Mouse (Mus musculus) embryonic fibroblast, embryonic 13.5 days (primary cell): ENCODE data around the gene Insig1.

Experiments used
- CTCF ChIP-seq: IDR thresholded peaks from 2 replicates; pipeline ENCODE4 v1.5.1; 2011; ENCODE audit warnings: mild to moderate bottlenecking, control low read depth, low read length, moderate library complexity, borderline replicate concordance; ENCODE audit not compliant: insufficient read depth
- POLR2A ChIP-seq: IDR thresholded peaks from 2 replicates; pipeline ENCODE4 v1.6.1; 2011; ENCODE audit warnings: low read depth, mild to moderate bottlenecking, control low read depth, low read length, moderate library complexity

DNA sequence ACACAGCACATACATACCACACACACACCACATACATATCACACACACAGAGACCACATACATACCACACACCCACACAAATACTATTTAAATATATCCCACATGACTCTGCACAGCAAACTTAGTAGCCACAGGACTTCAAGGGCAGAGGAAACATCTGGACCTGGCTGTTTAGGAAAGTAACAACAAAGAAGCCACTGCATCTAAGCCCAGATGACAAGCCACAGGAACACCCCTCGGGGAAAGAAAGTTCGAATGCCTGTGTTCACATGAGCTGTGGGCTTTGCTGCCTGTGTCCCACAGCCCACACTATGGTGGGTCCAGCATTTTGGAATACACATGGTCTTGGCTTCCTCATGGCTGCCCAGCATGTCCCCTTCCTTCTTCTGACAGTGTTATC, 13.6 kb downstream of the Insig1 start:
- TF ChIP-seq CTCF (no peak), POLR2A (no peak)
